Mouse (Mus musculus) stomach, postnatal 0 days (tissue): Measurements from ENCODE around the gene Mcf2l.

Experiments used
- CTCF ChIP-seq: IDR thresholded peaks from 2 replicates; pipeline ENCODE4 v1.5.1; 2016; ENCODE audit warnings: antibody characterized with exemption, low read depth, mild to moderate bottlenecking, moderate library complexity
- EP300 ChIP-seq: optimal IDR thresholded peaks from 2 replicates; pipeline ENCODE3; 2016; ENCODE audit warnings: antibody characterized with exemption

DNA sequence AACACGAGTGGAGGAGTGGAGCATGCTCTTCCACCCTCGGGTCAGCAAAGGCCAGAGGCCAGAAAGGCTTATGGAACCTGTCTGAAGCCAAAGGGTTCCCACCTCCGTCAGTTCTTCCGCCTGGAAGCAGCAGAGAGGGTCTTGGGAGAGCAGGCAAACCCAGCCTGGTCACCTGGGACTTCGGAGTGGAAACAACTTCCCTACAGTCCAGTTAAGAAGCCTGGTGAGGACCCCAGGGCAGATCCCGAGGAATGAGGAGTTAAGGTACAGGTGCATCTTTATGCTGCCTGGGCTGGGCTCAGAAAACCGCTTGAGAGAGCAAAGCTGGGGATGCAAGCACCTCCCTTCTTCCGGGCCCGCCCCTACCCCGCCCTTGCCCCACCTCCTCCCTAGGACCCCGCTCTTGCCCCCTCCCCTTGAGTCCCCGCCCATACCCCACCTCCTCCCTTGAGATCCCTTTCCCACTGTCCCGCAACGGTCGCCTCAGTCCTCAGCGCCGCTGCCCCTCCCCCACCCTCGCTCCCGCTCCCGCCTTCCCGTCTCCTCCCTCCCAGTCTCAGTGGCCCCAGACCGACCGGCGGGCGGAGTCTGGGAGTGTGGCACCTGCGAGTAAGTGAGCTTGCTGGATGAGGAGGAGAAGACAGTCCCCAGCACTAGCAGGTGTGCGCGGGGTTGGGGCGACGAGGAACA, at the start of gene Mcf2l:
- no peak for TF ChIP-seq CTCF
- TF ChIP-seq EP300: no peak
